Mouse (Mus musculus) G1E (cell line): ENCODE measurements around the gene Pcca.

Source experiments
- CTCF ChIP-seq: IDR thresholded peaks from 2 replicates; pipeline ENCODE4 v1.5.1; 2012; ENCODE audit warnings: low read depth, low read length, inconsistent platforms, mixed read lengths
- GATA1 ChIP-seq: IDR thresholded peaks from 2 replicates; pipeline ENCODE4 v1.6.1; 2012; ENCODE audit warnings: borderline replicate concordance, low read length, inconsistent platforms, mixed read lengths
- POLR2AphosphoS5 ChIP-seq: IDR thresholded peaks from 2 replicates; pipeline ENCODE4 v1.6.1; 2012; ENCODE audit warnings: low read depth, low read length, inconsistent platforms; ENCODE audit not compliant: insufficient replicate concordance
- TAL1 ChIP-seq: conservative IDR thresholded peaks from 2 replicates; pipeline ENCODE4 v1.6.1; 2012; ENCODE audit warnings: low read depth, low read length, inconsistent platforms, mixed read lengths

- TF ChIP-seq TAL1 (no peak), CTCF (no peak), GATA1 (no peak), POLR2AphosphoS5 (no peak)
Measured at GRCm38 (mm10) chr14:122492015-122492414, 42.1 kb upstream of the Pcca start.
